Mouse (Mus musculus) Patski (cell line): Measurements from ENCODE around the gene Itih1. TPM values are rescaled to one million over a fixed set of nuclear protein-coding genes. Genes with fewer than 3 reads are reported as not detected.

Source experiments
- ATAC-seq: fragments of 100-300 bp; one replicate; pipeline ENCODE4 v1.8.0; 2021
- CTCF ChIA-PET: fragments of 350-600 bp; sonication (Branson Sonifier 250); formaldehyde crosslinking; loops from one replicate; lab custom pipeline; 2022; ENCODE audit warnings: inconsistent platforms; lab: Charles Lee
- POLR2A ChIA-PET: fragments of 350-600 bp; sonication (Branson Sonifier 250); formaldehyde crosslinking; loops from one replicate; lab custom pipeline; 2022; ENCODE audit warnings: antibody characterized with exemption, inconsistent platforms; lab: Charles Lee
- DNase-seq: peaks from one replicate; pipeline ENCODE4 v3.0.0-alpha.2; 2011; ENCODE audit warnings: low read depth, low spot score
- H3K27me3 ChIP-seq: fragments of 371-371 bp; one replicate; pipeline ENCODE4 v1.5.1; 2021
- CTCF ChIP-seq: fragments of 100-300 bp; IDR thresholded peaks from one replicate; pipeline ENCODE4 v1.5.1; 2021
- in situ Hi-C: fragments of 300-500 bp; cut with MboI; formaldehyde crosslinking; loops from 3 replicates; pipeline ENCODE4 v1.11.1; 2018; ENCODE audit warnings: low pct_unique_long_range_greater_than_20kb, mixed read lengths
- polyA plus RNA-seq: library from polyadenylated mRNA; unstranded; gene quantifications from one replicate; pipeline ENCODE4 v1.2.3, GENCODE M21; 2021

Itih1 gene
- polyA plus RNA-seq, 1 experiment from 2014 or later, result 0.87 TPM

- no peaks in the 10 kb centered on the region for H3K27me3 ChIP-seq
- no peak for DNase-seq
- ATAC-seq, result no peak
- TF ChIP-seq CTCF, result no peak
- ChIA-PET POLR2A (no interaction called here), CTCF (interaction anchor here (0.6 to 5.1 kb wide), 5 partner anchors 9 to 70 kb away, joined by 3 to 28 read pairs (median 3); partner anchors contain the start of gene Nek4)
- in situ Hi-C loops, result no loop called here
Observed at GRCm38 (mm10) chr14:30881718-30882108, 61.4 kb downstream of the Itih1 start.

GRCm38 (mm10) chr14:30880811-30881717, 62.0 kb downstream of the Itih1 start:
- no peak for TF ChIP-seq CTCF
- ATAC-seq, result no peak
- H3K27me3 ChIP-seq, result no peaks in the 10 kb centered on the region
- in situ Hi-C loops, result no loop called here
- DNase-seq, result no peak
- ChIA-PET POLR2A (no interaction called here), CTCF (interaction anchor here (0.9 to 5.1 kb wide), 4 partner anchors 9 to 26 kb away, joined by 3 to 28 read pairs (median 4); no protein-coding TSS in a partner anchor)

GRCm38 (mm10) chr14:30880251-30880650, 62.8 kb downstream of the Itih1 start:
- TF ChIP-seq CTCF, result no peak
- POLR2A ChIA-PET, result no interaction called here
- ATAC-seq, result no peak
- H3K27me3 ChIP-seq, result no peaks in the 10 kb centered on the region
- CTCF ChIA-PET, result interaction anchor here (5.1 kb wide), 1 partner anchor 14 kb away, joined by 28 read pairs; no protein-coding TSS in a partner anchor
- in situ Hi-C loops, result no loop called here
- DNase-seq, result no peak

DNA sequence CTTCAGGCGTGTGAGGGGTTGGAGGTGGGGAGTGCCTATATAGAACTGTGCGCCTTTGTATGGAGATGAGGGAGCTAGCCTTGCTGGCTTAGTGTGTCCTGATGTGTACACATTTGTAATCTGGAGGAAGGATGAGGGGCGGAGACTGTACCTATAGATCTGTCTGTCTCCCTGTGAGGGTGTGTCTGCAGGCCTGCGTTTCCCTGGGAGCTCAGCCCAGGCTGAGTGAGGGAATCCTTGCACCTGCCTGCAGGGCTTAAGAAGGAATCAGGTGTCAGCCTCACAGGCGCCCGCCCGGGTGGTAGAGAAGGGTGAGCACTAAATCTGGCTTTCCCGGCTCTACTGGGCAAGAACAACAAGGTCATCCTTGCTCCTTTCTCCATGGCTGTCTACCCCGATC, 63.3 kb downstream of the Itih1 start:
- ChIA-PET POLR2A (no interaction called here), CTCF (interaction anchor here (1.4 to 5.1 kb wide), 2 partner anchors 13 to 64 kb away, joined by 5 to 28 read pairs; no protein-coding TSS in a partner anchor)
- TF ChIP-seq CTCF, result no peak
- DNase-seq (no peak), ATAC-seq (no peak)
- no peaks in the 10 kb centered on the region for H3K27me3 ChIP-seq
- in situ Hi-C loops, result no loop called here

Other genes starting within 250 kb of the Itih1 start
- gene Sfmbt1, start 228.4 kb downstream of the Itih1 start, polyA plus RNA-seq, result 14.8 TPM
- 15.0 TPM for gene Tmem110, start 117.7 kb downstream of the Itih1 start, polyA plus RNA-seq
- 0.46 TPM for gene Mustn1, start 64.1 kb downstream of the Itih1 start, polyA plus RNA-seq
- 0.65 TPM for gene Itih4, start 56.8 kb downstream of the Itih1 start, polyA plus RNA-seq
- 0.42 TPM for gene Itih3, start 19.5 kb downstream of the Itih1 start, polyA plus RNA-seq
- 17.9 TPM for gene Nek4, start 8.1 kb upstream of the Itih1 start, polyA plus RNA-seq
- 75.6 TPM for gene Glt8d1, start 58.1 kb upstream of the Itih1 start, polyA plus RNA-seq
- gene Spcs1, start 58.4 kb upstream of the Itih1 start, polyA plus RNA-seq, result 281 TPM
- 46.9 TPM for gene Pbrm1, start 75.8 kb upstream of the Itih1 start, polyA plus RNA-seq
- 96.2 TPM for gene Gnl3, start 75.9 kb upstream of the Itih1 start, polyA plus RNA-seq
- gene Smim4, start 185.7 kb upstream of the Itih1 start, polyA plus RNA-seq, result 75.7 TPM
- gene Nt5dc2, start 187.8 kb upstream of the Itih1 start, polyA plus RNA-seq, result 268 TPM
- gene Stab1, start 225.4 kb upstream of the Itih1 start, polyA plus RNA-seq, result 0.74 TPM